Mouse (Mus musculus): ENCODE data around the gene Syt3. TPM values are rescaled to one million over a fixed set of nuclear protein-coding genes. Genes with fewer than 3 reads are reported as not detected.

The Syt3 gene
- polyA plus RNA-seq, 1 experiment from 2014 or later = not detected

GRCm38 (mm10) chr7:44351881-44352749 is 31.8 kb upstream of the Syt3 start:
- no peak overlapping the region for H3K4me3 ChIP-seq (ENCODE audit: inconsistent target)
- WGBS (ENCODE audit: missing documents) = 11% methylated on average over 66 of the region's 71 CpGs

GRCm38 (mm10) chr7:44352750-44353600 is 30.9 kb upstream of the Syt3 start:
- 6% methylated on average over 71 of the region's 71 CpGs for WGBS (ENCODE audit: missing documents)

More at GRCm38 (mm10) chr7:44351881-44352749, 31.8 kb upstream of the Syt3 start:
- no peaks in the 10 kb centered on the region for H3K36me3 ChIP-seq (ENCODE audit: inconsistent target)
- no peak overlapping the region for H3K27ac ChIP-seq
- H3K79me2 ChIP-seq (ENCODE audit: inconsistent target) = no peaks in the 10 kb centered on the region

GRCm38 (mm10) chr7:44353601-44354340 is 30.1 kb upstream of the Syt3 start:
- 5% methylated on average over 32 of the region's 35 CpGs for WGBS (ENCODE audit: missing documents)
- no peaks in the 10 kb centered on the region for H3K36me3 ChIP-seq (ENCODE audit: inconsistent target)
- no peak overlapping the region for H3K4me3 ChIP-seq (ENCODE audit: inconsistent target)
- H3K79me2 ChIP-seq (ENCODE audit: inconsistent target) = no peaks in the 10 kb centered on the region
- H3K27ac ChIP-seq = no peak overlapping the region

More at GRCm38 (mm10) chr7:44352750-44353600, 30.9 kb upstream of the Syt3 start:
- Histone ChIP-seq H3K4me3 (ENCODE audit: inconsistent target) (no peak overlapping the region), H3K27ac (no peak overlapping the region), H3K79me2 (ENCODE audit: inconsistent target) (no peaks in the 10 kb centered on the region), H3K36me3 (ENCODE audit: inconsistent target) (no peaks in the 10 kb centered on the region)

GRCm38 (mm10) chr7:44355411-44355810 is 28.5 kb upstream of the Syt3 start:
- WGBS (ENCODE audit: missing documents) = 81% methylated on average over 6 of the region's 6 CpGs
- Histone ChIP-seq H3K4me3 (ENCODE audit: inconsistent target) (no peak overlapping the region), H3K27ac (no peak overlapping the region), H3K79me2 (ENCODE audit: inconsistent target) (no peaks in the 10 kb centered on the region), H3K36me3 (ENCODE audit: inconsistent target) (no peaks in the 10 kb centered on the region)

GRCm38 (mm10) chr7:44356590-44357481 is 27.1 kb upstream of the Syt3 start:
- Histone ChIP-seq H3K27ac (no peak overlapping the region), H3K79me2 (ENCODE audit: inconsistent target) (no peaks in the 10 kb centered on the region), H3K4me3 (ENCODE audit: inconsistent target) (no peak overlapping the region), H3K36me3 (ENCODE audit: inconsistent target) (no peaks in the 10 kb centered on the region)
- WGBS (ENCODE audit: missing documents) = 7% methylated on average over 35 of the region's 35 CpGs

- no peaks in the 10 kb centered on the region for H3K79me2 ChIP-seq (ENCODE audit: inconsistent target)
- H3K36me3 ChIP-seq (ENCODE audit: inconsistent target) = no peaks in the 10 kb centered on the region
- no peak overlapping the region for H3K4me3 ChIP-seq (ENCODE audit: inconsistent target)
- H3K27ac ChIP-seq = no peak overlapping the region
- WGBS (ENCODE audit: missing documents) = 22% methylated on average over 8 of the region's 10 CpGs
These were observed 26.4 kb upstream of the Syt3 start for GRCm38 (mm10) chr7:44357531-44357930.

- no peak overlapping the region for H3K27ac ChIP-seq
- H3K36me3 ChIP-seq (ENCODE audit: inconsistent target) = no peaks in the 10 kb centered on the region
- no peak overlapping the region for H3K4me3 ChIP-seq (ENCODE audit: inconsistent target)
- H3K79me2 ChIP-seq (ENCODE audit: inconsistent target) = no peaks in the 10 kb centered on the region
- WGBS (ENCODE audit: missing documents) = 24% methylated on average over 5 of the region's 5 CpGs
These were observed 25.9 kb upstream of the Syt3 start for GRCm38 (mm10) chr7:44358012-44358411.

GRCm38 (mm10) chr7:44358886-44359654 is 24.8 kb upstream of the Syt3 start:
- Histone ChIP-seq H3K36me3 (ENCODE audit: inconsistent target) (no peaks in the 10 kb centered on the region), H3K79me2 (ENCODE audit: inconsistent target) (no peaks in the 10 kb centered on the region), H3K27ac (no peak overlapping the region), H3K4me3 (ENCODE audit: inconsistent target) (no peak overlapping the region)
- WGBS (ENCODE audit: missing documents) = 11% methylated on average over 14 of the region's 26 CpGs

- 1% methylated on average over 54 of the region's 54 CpGs for WGBS (ENCODE audit: missing documents)
- H3K4me3 ChIP-seq (ENCODE audit: inconsistent target) = peak overlapping the region; percentile 29
- H3K27ac ChIP-seq = no peak overlapping the region
- H3K79me2 ChIP-seq (ENCODE audit: inconsistent target) = no peaks in the 10 kb centered on the region
- H3K36me3 ChIP-seq (ENCODE audit: inconsistent target) = no peaks in the 10 kb centered on the region
These were observed 23.8 kb upstream of the Syt3 start for GRCm38 (mm10) chr7:44359908-44360672.

- WGBS (ENCODE audit: missing documents) = 30% methylated on average over 19 of the region's 21 CpGs
- Histone ChIP-seq H3K36me3 (ENCODE audit: inconsistent target) (no peaks in the 10 kb centered on the region), H3K4me3 (ENCODE audit: inconsistent target) (no peak overlapping the region)
These were observed 23.1 kb upstream of the Syt3 start for GRCm38 (mm10) chr7:44360792-44361301.

GRCm38 (mm10) chr7:44372678-44373077 is 11.2 kb upstream of the Syt3 start:
- no peaks in the 10 kb centered on the region for H3K36me3 ChIP-seq (ENCODE audit: inconsistent target)
- no peaks in the 10 kb centered on the region for H3K79me2 ChIP-seq (ENCODE audit: inconsistent target)
- no peak overlapping the region for H3K4me3 ChIP-seq (ENCODE audit: inconsistent target)
- WGBS (ENCODE audit: missing documents) = 91% methylated on average over 8 of the region's 8 CpGs
- H3K27ac ChIP-seq = no peak overlapping the region

More at GRCm38 (mm10) chr7:44360792-44361301, 23.1 kb upstream of the Syt3 start:
- Histone ChIP-seq H3K79me2 (ENCODE audit: inconsistent target) (no peaks in the 10 kb centered on the region), H3K27ac (no peak overlapping the region)

- H3K79me2 ChIP-seq (ENCODE audit: inconsistent target) = no peaks in the 10 kb centered on the region
- peak overlapping the region; percentile 44 for H3K4me3 ChIP-seq (ENCODE audit: inconsistent target)
- H3K36me3 ChIP-seq (ENCODE audit: inconsistent target) = no peaks in the 10 kb centered on the region
- 4% methylated on average over 7 of the region's 7 CpGs for WGBS (ENCODE audit: missing documents)
- peak overlapping the region; percentile 19 for H3K27ac ChIP-seq
These were observed 10.4 kb upstream of the Syt3 start for GRCm38 (mm10) chr7:44373460-44373859.

All from macrophage (primary cell).